Mouse (Mus musculus): Measurements from ENCODE around the gene Prune2.

The Prune2 gene

GRCm38 (mm10) chr19:17210541-17210940 is 254.6 kb downstream of the Prune2 start:
- DNase-seq = no peak

- DNase-seq = peak; percentile 59 to 72
Observed at GRCm38 (mm10) chr19:17214896-17215520, 259.1 kb downstream of the Prune2 start.

- DNase-seq = no peak
Observed at GRCm38 (mm10) chr19:17218195-17218594, 262.3 kb downstream of the Prune2 start.

GRCm38 (mm10) chr19:17223801-17224200 is 267.9 kb downstream of the Prune2 start:
- DNase-seq = no peak

GRCm38 (mm10) chr19:17225570-17226083 is 269.7 kb downstream of the Prune2 start:
- no peak for DNase-seq

DNA sequence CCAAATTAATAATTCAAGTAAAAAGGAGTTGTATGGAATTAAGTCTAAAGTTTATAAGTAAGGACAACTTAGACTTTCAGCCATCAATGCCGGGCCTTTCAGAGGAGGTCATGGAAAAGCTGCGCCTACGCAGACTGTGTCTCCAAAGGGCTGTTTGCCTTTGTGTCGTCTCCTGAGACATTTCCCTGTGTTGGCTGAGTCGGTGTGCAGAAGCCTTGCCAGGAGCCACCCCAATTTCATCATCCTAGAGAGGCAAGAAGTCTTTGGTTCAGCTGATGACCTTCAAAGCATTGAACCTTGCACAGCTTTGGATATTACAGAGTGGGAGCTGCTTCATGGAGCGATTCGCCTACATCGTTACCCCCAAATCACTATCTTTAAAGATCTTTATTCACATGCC is 270.2 kb downstream of the Prune2 start:
- no peak for DNase-seq

GRCm38 (mm10) chr19:17230013-17230412 is 274.1 kb downstream of the Prune2 start:
- no peak for DNase-seq

- DNase-seq = peak; percentile 70 to 80
Observed at GRCm38 (mm10) chr19:17238471-17238870, 282.6 kb downstream of the Prune2 start.

- DNase-seq = peak; percentile 82 to 87
Observed at GRCm38 (mm10) chr19:17240170-17241077, 284.5 kb downstream of the Prune2 start.

GRCm38 (mm10) chr19:17241206-17241605 is 285.3 kb downstream of the Prune2 start:
- no peak for DNase-seq

DNA sequence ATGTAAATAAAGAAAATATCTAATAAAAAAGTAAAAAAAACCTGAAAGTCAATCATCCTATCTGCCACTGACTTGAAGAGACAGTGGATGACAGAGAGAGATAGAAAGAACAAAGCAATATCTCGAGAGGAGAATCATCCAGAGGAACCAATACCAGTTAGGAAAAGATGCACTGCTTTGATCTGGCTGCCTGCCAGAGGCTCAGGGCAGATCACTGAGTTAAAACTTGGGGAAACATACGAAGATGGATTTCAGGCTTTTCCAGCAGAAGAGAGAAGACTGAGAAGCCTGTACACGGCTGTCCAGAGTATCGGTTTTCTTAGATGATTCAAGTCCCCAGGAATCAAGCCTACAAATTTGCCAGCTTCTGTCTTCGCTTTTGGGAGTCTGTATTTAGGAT is 287.0 kb downstream of the Prune2 start:
- peak; percentile 23 to 28 for DNase-seq

DNA sequence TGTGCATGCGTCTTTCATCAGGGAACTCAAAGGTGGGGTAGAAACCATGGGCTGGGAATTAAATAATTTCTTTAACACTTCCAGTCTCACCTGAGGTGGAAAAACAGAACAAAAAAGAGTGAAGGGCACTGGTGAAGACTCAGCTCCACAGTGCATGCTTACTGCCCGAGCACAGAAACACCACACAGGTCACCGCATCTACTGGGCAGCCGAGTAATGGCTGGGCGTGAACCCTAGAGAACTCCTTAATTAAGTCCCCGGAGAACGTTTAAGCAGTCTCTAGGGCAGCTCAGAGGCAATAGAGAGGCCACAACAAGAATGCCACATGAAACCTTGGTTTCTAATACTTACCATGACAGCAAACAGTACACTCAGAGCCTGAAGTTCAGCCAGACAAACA is 288.6 kb downstream of the Prune2 start:
- no peak for DNase-seq

GRCm38 (mm10) chr19:17247352-17247925 is 291.5 kb downstream of the Prune2 start:
- no peak for DNase-seq

GRCm38 (mm10) chr19:17249691-17250090 is 293.8 kb downstream of the Prune2 start:
- DNase-seq = no peak

DNA sequence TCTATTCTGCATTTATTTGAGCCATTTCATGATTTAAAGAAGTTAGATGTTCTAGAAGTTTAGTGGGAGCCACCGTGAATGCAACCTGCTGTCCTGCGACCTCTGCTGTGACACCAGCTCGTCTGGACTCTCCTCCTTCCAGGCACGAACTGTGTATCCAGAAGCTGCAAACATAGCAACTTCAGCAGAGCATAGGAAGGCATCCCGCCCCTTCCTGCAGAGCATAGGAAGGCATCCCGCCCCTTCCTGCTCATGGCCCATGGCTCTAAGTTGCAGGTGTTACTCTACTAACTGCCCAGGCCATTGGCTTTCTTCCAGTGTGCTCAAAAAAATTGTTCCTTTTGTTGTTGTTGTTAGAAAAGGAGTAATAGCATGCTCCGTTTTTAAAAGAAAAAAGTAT is 294.9 kb downstream of the Prune2 start:
- no peak for DNase-seq

GRCm38 (mm10) chr19:17251453-17251852 is 295.5 kb downstream of the Prune2 start:
- no peak for DNase-seq

- no peak for DNase-seq
Observed at GRCm38 (mm10) chr19:17252845-17253244, 296.9 kb downstream of the Prune2 start.

DNA sequence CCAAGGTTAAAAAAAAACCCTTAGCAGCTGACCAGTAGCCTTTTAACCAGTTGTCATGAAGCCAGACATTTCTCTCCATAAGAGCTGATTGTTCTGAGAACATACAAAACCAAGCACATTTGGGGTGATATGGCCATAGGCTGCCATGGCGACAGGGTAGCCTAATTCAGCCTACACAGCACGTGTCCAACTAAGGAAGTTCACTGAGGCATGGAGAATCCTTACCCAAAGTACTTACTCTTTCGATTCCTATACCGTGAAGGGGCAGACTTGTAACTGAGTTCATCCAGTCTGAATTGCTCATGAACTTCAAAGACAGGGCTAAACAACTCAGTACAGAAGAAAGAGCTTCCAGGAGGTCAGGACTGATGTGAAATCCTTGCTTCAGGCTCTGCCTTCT is 299.6 kb downstream of the Prune2 start:
- no peak for DNase-seq

- no peak for DNase-seq
Observed at GRCm38 (mm10) chr19:17256388-17256787, 300.5 kb downstream of the Prune2 start.

- DNase-seq = no peak
Observed at GRCm38 (mm10) chr19:17256867-17257266, 300.9 kb downstream of the Prune2 start.

- no peak for DNase-seq
Observed at GRCm38 (mm10) chr19:17263181-17263580, 307.3 kb downstream of the Prune2 start.

DNA sequence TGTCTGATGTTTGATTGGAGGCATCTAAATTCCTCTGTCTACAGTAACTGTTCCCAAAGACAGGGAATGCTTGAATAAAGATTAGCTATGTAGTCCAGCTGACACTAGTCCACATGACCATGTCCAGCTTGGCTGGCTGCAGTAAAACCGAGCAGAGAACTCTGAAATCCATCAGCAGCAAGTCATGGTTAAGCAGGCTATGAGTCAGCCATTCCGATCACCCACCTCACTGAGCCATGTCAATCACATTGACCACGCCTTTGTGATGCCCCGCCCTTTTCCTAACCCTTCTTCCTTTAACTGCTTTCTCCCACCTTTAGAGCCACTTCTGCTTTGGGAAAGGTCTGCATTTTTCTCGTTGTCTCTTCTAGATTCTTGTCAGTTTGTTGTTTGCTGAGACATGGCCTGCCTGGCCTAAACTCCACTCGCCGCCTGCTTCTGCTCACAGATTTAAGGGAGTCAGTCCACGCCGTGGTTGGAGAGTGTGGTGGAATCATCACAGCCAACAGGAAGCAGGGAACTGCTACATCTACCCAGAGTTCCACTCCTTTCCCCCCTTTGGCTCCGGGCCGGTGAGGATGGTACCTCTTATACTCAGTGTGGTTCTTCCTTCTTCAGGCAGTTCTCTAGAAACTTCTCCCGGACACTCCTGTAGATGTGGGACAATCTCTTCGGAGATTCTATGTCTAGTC is 307.9 kb downstream of the Prune2 start:
- DNase-seq = no peak
